Mouse (Mus musculus) 3134 (cell line): ENCODE data around the gene Gm6164.
"Not testable (repeated sequence)": the region's sequence is repeated elsewhere in the genome, so short reads cannot be mapped to it uniquely, and the experiment has no call there.

Source experiments
- DNase-seq: peaks from one replicate; pipeline ENCODE4 v3.0.0-alpha.2; 2011; ENCODE audit warnings: low spot score; ENCODE audit not compliant: insufficient read length; ENCODE audit errors: extremely low read depth

The Gm6164 gene

DNA sequence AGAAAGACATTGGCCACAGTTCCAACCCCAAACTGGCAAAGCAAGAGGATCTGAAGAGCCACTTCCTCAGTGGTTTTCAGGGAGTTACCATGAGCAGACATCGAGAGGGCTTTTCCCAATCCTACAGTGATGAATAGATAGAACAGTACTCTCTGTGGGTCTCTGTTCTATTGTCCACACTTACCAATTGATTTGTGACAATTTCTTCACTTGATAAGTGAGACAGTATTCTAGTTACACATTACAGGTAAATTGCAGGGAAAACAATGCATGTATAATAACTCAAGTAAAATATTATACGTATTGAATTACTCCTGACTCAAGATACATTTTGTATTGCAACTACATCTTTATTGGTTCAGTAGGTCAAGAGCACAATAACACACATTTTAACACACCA is at the start of gene Gm6164:
TSS of gene Gm6164 (minus strand) at position 101 of the 400 bp plus-strand sequence.
- DNase-seq = not testable (repeated sequence)

DNA sequence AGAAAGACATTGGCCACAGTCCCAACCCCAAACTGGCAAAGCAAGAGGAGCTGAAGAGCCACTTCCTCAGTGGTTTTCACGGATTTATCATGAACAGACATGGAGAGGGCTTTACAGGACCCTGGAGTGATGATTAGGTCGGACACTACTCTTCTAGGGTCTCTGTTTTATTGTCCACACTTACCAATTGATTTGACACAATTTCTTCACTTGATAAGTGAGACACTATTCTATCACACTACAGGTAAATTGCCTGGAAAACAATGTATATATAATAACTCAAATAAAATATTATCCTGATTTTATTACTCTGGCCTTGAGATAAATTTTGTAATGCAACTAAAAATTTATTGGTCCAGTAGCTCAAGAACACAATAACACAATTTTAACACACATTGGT is 28.3 kb upstream of the Gm6164 start, which contains the start of gene Gm4498:
TSS of gene Gm4498 (minus strand) at position 101 of the 400 bp plus-strand sequence.
- not testable (repeated sequence) for DNase-seq

DNA sequence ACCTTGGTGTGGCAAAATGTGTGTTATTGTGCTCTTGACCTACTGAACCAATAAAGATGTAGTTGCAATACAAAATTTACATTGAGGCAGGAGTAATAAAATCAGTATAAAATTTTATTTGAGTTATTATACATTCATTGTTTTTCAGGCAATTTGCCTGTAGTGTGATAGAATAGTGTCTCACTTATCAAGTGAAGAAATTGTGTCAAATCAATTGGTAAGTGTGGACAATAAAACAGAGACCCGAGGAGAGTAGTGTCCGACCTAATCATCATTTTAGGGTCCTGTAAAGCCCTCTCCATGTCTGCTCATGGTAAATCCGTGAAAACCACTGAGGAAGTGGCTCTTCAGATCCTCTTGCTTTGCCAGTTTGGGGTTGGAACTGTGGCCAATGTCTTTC is 12.0 kb downstream of the Gm6164 start, which contains the start of gene Vmn1r95:
TSS of gene Vmn1r95 (plus strand) at position 301 of the 400 bp plus-strand sequence.
- not testable (repeated sequence) for DNase-seq

DNA sequence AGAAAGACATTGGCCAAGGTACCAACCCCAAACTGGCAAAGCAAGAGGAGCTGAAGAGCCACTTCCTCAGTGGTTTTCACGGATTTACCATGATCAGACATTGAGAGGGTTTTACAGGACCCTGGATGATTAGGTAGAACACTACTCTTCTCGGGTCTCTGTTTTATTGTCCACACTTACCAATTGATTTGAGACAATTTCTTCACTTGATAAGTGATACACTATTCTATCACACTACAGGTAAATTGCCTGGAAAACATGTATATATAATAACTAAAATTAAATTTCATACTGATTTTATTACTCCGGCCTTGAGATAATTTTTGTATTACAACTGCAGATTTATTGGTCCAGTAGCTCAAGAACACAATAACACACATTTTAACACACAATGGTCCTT is 37.1 kb downstream of the Gm6164 start, which contains the start of gene Vmn1r94:
TSS of gene Vmn1r94 (minus strand) at position 101 of the 400 bp plus-strand sequence.
- DNase-seq = not testable (repeated sequence)
